Mouse (Mus musculus) layer of hippocampus, adult 8-10 months (tissue): ENCODE results near the gene Bsdc1. TPM values are rescaled to one million over a fixed set of nuclear protein-coding genes. Genes with fewer than 3 reads are reported as not detected.

Source experiments
- DNase-seq, 2 experiments: peaks; one replicate each; pipeline ENCODE4 v3.0.0; 2022; ENCODE audit warnings: low spot score in 2 of 2
- total RNA-seq, 4 experiments: library from RNA; stranded (reverse); gene quantifications; 2 replicates each; pipeline ENCODE4 v1.2.4; 2022

The Bsdc1 gene
- total RNA-seq, 4 experiments from 2014 or later: 57.4 to 64.9 (median 62.5) TPM

GRCm38 (mm10) chr4:129479863-129480262 is 18.5 kb downstream of the Bsdc1 start:
- DNase-seq: no peak

GRCm38 (mm10) chr4:129481090-129481489 is 19.7 kb downstream of the Bsdc1 start:
- peak in 1 of 2 experiments; percentile 44 for DNase-seq

- DNase-seq: no peak
Observed at GRCm38 (mm10) chr4:129490972-129491880, 29.8 kb downstream of the Bsdc1 start, which contains the start of the genes Tssk3 and Fam229a. TSS of gene Tssk3 (minus strand) at chr4:129491022. TSS of gene Fam229a (plus strand) at chr4:129491190.

- no peak for DNase-seq
Observed at GRCm38 (mm10) chr4:129494681-129495080, 33.3 kb downstream of the Bsdc1 start.

- DNase-seq: peak; percentile 54 to 77
Observed at GRCm38 (mm10) chr4:129495672-129496562, 34.5 kb downstream of the Bsdc1 start.

GRCm38 (mm10) chr4:129496631-129497030 is 35.2 kb downstream of the Bsdc1 start:
- DNase-seq: no peak

DNA sequence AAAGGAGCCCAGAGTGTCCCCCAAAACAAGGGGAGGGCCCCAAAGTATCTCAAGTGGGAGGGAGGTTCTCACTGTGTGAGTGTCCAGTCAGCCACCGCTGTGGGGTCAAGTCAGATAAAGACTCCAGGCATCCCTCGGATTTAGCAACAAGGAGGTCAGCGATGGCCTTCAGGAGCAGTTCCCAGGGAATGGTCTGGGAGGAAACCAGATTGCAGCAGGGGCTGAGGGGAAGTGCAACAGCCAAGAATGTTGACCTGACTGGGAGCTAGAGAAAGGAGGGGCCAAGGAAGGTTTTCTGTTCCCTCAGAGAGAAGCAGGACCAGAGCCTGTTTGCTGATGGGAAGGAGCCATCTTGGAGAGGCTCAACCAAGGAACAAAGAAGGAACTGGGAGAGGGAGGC is 37.6 kb downstream of the Bsdc1 start:
- no peak for DNase-seq

DNA sequence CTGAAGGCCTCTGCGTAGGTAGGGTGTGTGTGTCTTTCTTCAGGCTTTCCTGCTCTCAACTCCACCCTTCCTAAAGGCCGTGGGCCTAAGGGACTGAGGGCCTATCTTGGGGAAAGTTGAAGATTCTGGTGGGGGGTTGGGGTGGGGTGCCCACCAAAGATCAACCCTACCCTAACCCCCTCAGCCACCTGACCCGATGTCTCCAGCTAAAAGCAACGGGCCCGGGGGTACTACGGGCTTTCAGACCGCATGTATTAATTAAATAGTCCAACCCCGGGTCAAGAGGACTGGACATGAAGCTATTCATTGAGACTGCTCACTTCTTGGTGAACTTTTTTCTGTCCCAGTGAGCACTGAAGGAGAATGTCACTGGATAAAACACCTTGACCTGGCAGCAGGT is 38.6 kb downstream of the Bsdc1 start:
- DNase-seq: no peak

- peak in 1 of 2 experiments; percentile 57 for DNase-seq
Observed at GRCm38 (mm10) chr4:129500607-129501566, 39.5 kb downstream of the Bsdc1 start.

DNA sequence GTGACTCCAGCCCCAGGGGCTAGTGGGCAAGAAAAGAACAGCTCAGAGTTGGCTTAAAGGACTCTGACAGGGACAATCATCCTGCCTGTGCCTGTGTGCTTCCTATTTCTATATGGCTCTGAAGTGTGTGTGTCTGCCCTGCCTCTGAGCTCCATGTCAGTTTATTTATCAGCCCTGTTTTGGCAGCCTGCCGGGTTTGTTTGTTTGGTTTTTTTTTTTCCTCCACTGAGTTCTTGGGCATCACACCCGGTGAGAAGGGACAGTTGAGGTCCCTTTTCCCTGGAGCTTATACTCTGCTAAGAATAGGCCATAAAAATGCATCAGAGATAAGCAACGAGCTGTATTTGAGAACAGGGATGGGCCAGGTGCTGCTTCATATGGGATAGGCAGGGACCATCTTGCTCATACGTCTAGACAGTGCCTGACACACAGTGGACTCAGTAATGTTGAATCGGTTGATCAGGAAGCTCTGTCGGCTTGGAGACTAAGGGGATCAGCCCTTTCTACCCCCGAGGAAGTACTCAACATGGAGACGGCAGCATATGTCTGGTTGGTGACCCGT is 41.0 kb downstream of the Bsdc1 start:
- DNase-seq: no peak

DNA sequence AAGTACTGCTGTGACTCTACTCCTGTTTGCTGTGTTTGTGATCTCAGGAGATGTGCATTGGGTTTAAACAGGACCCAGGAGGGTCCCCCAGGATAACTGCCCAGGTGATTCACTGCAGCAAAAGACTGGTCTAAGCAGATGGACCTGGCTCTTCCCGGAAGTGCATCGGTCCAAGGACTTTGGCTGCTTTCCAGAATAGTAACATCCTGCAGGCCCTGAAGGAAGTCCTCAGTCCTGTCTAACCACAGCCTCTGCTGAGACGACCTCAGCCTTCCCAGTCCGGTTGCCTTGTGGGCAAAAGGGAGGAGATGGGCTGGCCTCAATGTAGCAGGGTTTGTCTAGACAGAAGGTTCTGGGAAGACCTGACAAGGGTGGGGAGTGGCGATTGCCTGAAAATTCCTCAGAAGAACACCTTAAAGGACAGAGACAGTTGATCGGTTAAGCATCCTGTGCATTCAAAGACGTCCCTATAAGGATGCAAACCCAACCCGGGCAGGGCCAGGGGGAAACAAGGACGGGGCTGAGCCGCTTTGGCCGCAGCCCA is 41.6 kb downstream of the Bsdc1 start:
- DNase-seq: no peak

DNA sequence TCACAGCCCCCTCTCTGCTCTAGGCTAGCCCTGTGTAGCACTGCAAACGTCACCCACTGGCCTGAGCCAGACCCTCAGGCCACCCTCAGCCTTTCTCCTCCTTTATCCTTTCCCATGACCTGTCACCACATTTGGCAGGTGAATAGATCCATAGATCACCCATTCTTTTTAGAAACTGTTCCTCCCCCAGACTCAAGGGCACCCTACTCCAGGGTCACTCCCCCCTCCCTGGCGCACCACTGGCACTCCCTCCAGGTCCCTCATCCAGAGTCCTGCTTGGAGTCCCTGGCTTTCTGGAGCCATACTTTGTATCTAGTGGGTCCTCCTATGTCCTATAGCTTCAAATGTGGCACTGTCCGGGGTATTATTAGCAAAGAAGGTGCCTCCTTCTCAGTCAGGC is 44.1 kb downstream of the Bsdc1 start:
- no peak for DNase-seq

DNA sequence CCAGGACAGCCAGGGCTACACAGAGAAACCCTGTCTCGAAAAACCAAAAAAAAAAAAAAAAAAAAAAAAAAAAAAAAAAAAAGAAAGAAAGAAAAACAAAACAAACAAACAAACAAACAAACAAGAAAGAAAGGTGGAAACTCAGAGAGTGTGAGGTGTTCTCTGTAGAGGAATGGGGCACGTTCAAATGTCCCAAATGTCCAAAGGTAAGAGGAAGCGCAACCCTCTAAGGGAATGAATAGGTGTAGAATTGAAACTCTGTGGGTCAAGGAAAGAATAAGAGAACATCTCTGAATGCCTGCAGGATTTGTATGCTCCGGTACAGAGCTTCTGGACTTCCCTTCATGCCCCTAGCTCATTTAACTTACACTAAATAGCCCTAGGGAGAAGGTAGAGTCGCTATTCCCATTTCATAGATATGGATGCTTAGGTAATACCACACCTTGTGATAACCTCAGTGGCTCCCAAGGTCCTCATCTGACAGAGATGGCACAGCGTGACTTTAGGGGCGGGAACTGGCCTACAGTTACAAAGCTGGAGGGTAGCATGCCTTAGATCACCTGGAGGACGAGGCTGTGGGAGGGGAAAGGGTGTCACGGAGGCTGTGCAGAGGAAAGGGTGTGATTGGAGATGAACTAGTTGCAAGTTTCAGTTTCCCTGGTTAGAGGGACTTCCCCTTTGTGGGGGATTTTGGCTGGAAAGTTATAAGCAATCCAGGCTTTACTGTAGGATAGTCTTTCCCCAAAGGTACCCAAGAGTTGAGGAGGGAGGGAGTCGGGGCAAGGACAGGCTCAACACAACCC is 46.3 kb downstream of the Bsdc1 start:
- DNase-seq: no peak

DNA sequence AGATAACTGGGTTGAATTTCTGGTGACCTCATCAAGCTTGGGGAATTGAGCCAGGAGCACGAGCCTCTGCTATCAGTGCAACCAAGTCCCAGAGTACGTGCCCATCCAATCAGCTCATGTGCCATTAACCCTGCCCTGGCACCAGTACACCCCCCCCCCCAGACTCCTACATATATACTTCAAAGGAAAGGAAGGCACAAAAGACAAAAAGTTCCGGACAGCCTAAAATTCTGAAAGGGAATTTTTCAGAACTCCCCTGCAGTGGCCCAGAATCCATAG is 46.8 kb downstream of the Bsdc1 start:
- no peak for DNase-seq

- DNase-seq: no peak
Observed at GRCm38 (mm10) chr4:129508834-129509600, 47.6 kb downstream of the Bsdc1 start.

- no peak for DNase-seq
Observed at GRCm38 (mm10) chr4:129509650-129510049, 48.3 kb downstream of the Bsdc1 start.

- no peak for DNase-seq
Observed at GRCm38 (mm10) chr4:129510723-129511412, 49.5 kb downstream of the Bsdc1 start.

DNA sequence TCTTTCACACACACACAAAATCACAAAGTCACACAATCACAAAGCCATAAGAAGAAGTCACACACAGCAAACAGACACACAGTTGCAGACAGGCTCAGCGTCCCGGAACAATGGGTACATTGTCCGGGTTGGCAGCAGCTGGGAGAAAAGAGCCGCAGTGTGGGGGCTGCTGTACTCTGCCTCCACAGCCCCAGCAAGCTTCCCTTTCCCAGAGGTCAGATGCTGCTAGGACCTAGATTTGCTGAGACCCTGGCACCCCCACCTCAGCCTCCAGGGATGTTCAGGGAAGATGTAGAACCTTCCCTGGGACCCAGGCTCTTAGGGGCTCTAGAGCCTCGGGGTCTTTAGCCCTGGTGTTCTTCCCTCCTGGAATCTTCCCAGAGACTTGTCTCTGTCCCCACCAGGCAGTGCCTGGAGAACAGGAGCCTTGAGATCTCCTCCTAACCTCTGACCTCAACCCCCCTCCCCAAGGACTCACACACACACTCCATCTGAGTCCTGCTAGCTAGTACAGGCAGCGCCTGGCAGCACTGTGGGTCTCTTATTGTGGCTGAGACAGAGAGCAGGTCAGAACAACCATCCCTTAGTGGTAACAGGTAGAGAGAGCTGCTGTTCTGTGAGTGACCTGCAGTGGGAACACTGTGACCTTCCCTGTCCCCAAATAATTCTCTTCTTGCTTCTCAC is 50.2 kb downstream of the Bsdc1 start:
- DNase-seq: no peak
